8 mouse cellular contexts compared by ENCODE assay signal in the genomic region with DNA sequence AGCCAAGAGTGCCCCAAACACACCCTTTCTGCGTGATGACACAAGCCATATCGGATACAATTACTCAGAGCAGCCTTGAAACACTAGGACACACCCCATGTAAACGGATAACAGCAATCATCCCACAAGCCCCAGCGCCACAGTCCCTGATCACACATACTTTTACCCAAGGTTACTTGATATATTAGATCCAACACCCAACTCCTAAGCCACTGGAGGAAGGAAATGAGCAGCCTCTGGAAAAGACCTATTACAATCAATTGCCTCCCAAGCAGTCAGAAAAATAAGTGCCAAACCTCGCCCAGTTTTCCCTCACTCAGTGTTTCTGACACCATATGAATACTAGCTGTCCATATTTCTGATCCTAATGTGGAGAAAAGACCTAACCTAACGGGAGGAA. TPM values are rescaled to one million over a fixed set of nuclear protein-coding genes. Genes with fewer than 3 reads are reported as not detected.
DNase-seq lines count a peak whose midpoint lies in the region; ATAC-seq and TF ChIP-seq lines count a peak whose summit lies in the region.

No protein-coding gene starts in this region.

- peak; percentile 65 for ATAC-seq in kidney, embryonic 16.5 days (ENCODE audit: low FRiP score, low TSS enrichment)
- ATAC-seq in heart, postnatal 0 days (ENCODE audit: insufficient read depth, low read depth) = no peak

- peaks cover 7% of the 10 kb centered on the region; the same call in 1 of the 2 replicates for H3K4me1 ChIP-seq in kidney, embryonic 16.5 days (ENCODE audit: insufficient read depth, low read length)
- H3K4me1 ChIP-seq in heart, postnatal 0 days (ENCODE audit: control insufficient read depth, insufficient read depth) = peaks cover 18% of the 10 kb centered on the region

- no peak for DNase-seq in kidney, adult 8-10 months
- peak; percentile 67 to 69 for DNase-seq in adrenal gland, postnatal 36 days
- DNase-seq in heart, postnatal 0 days (ENCODE audit: low spot score) = peak; percentile 22
- DNase-seq in T-cell, adult 2 months (ENCODE audit: low spot score) = no peak
- DNase-seq in cerebellum, postnatal 36 days = no peak
- DNase-seq in frontal cortex, postnatal 36 days (ENCODE audit: low spot score in 2 of 2) = no peak

- peaks cover 7% of the 10 kb centered on the region for H3K36me3 ChIP-seq in kidney, embryonic 16.5 days (ENCODE audit: insufficient read depth, low read length)
- H3K36me3 ChIP-seq in heart, postnatal 0 days (replicated peaks; ENCODE audit: control insufficient read depth, insufficient read depth, low read length) = peaks cover 16% of the 10 kb centered on the region
- peaks cover 11% of the 10 kb centered on the region; the same call in 1 of the 2 replicates for H3K36me3 ChIP-seq in macrophage (ENCODE audit: inconsistent target)

- peaks cover 65% of the 10 kb centered on the region for H3K79me2 ChIP-seq in macrophage (ENCODE audit: inconsistent target)

- WGBS in kidney, embryonic 16.5 days = 45% methylated on average over 6 of the region's 6 CpGs
- 53% methylated on average over 6 of the region's 6 CpGs for WGBS in heart, postnatal 0 days
- WGBS in macrophage (ENCODE audit: missing documents) = 94% methylated on average over 6 of the region's 6 CpGs

- no peak overlapping the region for H3K9ac ChIP-seq in kidney, embryonic 16.5 days (replicated peaks; ENCODE audit: low read length)
- peak overlapping the region; percentile 84; the same call in 1 of the 2 replicates for H3K9ac ChIP-seq in heart, postnatal 0 days (replicated peaks; ENCODE audit: low read depth, low read length)

- no peaks in the 10 kb centered on the region for H3K9me3 ChIP-seq in kidney, embryonic 16.5 days (ENCODE audit: low read length)
- no peaks in the 10 kb centered on the region for H3K9me3 ChIP-seq in heart, postnatal 0 days (replicated peaks; ENCODE audit: control insufficient read depth, low read length)

- H3K4me2 ChIP-seq in kidney, embryonic 16.5 days (replicated peaks; ENCODE audit: low read depth, low read length) = peak overlapping the region; percentile 64
- peak overlapping the region; percentile 77 for H3K4me2 ChIP-seq in heart, postnatal 0 days (ENCODE audit: low read depth, low read length)

- H3K4me3 ChIP-seq in kidney, embryonic 16.5 days (ENCODE audit: low read length) = peak overlapping the region; percentile 66
- peak overlapping the region; percentile 82 for H3K4me3 ChIP-seq in heart, postnatal 0 days (ENCODE audit: low read depth, low read length)
- H3K4me3 ChIP-seq in macrophage (ENCODE audit: inconsistent target) = peak overlapping the region; percentile 68

- no peak for TF ChIP-seq EP300 in heart, postnatal 0 days (IDR thresholded peaks at IDR 0.05; ENCODE audit: low read depth)

- H3K27me3 ChIP-seq in kidney, embryonic 16.5 days (ENCODE audit: insufficient read depth, low read length) = no peaks in the 10 kb centered on the region
- no peaks in the 10 kb centered on the region for H3K27me3 ChIP-seq in heart, postnatal 0 days (ENCODE audit: control insufficient read depth, insufficient read depth, low read length)

- no peak for TF ChIP-seq CTCF in heart, postnatal 0 days (IDR thresholded peaks at IDR 0.05; ENCODE audit: low read depth)

- H3K27ac ChIP-seq in kidney, embryonic 16.5 days (ENCODE audit: low read length) = peak overlapping the region; percentile 74; the same call in 1 of the 2 replicates
- H3K27ac ChIP-seq in heart, postnatal 0 days (ENCODE audit: low read depth) = no peak overlapping the region
- H3K27ac ChIP-seq in macrophage = peak overlapping the region; percentile 89

RNA-seq across cellular contexts. Expression of a gene that starts 29.2 kb away (rescaled TPM):
- 0.15 and 0.27 TPM in 2 replicates for polyA plus RNA-seq in kidney, embryonic 16.5 days (2015; fragmentation: Nextera tagmentation; extraction: Ambion mirVana)
- under 1 TPM in 1 of 2 experiments, not detected in 1; 0.36 TPM for total RNA-seq in adrenal gland, postnatal 36 days (2021)
- total RNA-seq in heart, postnatal 0 days (2014; rRNA removed; ENCODE audit: low replicate concordance) = not detected in 2 replicates
- not detected in 2 replicates for polyA plus RNA-seq in heart, postnatal 0 days (2015; fragmentation: Nextera tagmentation; extraction: Ambion mirVana)
- not detected for total RNA-seq in macrophage (2018; cell fraction: chromatin; rRNA removed)
- not detected for total RNA-seq in macrophage (2018; cell fraction: cytosol; rRNA removed)
- total RNA-seq in macrophage (2018; cell fraction: nucleus; rRNA removed) = not detected
- not detected in 3 replicates for polyA plus RNA-seq in macrophage (2018)

RNA-seq across cellular contexts. Expression of a gene that starts 29.7 kb away (rescaled TPM):
- polyA plus RNA-seq in kidney, embryonic 16.5 days (2015; fragmentation: Nextera tagmentation; extraction: Ambion mirVana) = 29.6 and 31.0 TPM in 2 replicates
- 10 to 100 TPM; 30.1 to 69.5 TPM for total RNA-seq in adrenal gland, postnatal 36 days (2021)
- 20.8 and 28.3 TPM in 2 replicates for total RNA-seq in heart, postnatal 0 days (2014; rRNA removed; ENCODE audit: low replicate concordance)
- 26.9 and 27.0 TPM in 2 replicates for polyA plus RNA-seq in heart, postnatal 0 days (2015; fragmentation: Nextera tagmentation; extraction: Ambion mirVana)
- total RNA-seq in macrophage (2018; cell fraction: chromatin; rRNA removed) = 10 to 100 TPM in 15 of 26 experiments, 1 to 10 TPM in 11; 2.1 to 36.1 (median 11.8) TPM
- total RNA-seq in macrophage (2018; cell fraction: cytosol; rRNA removed) = 10 to 100 TPM; 31.0 to 57.5 (median 36.6) TPM
- total RNA-seq in macrophage (2018; cell fraction: nucleus; rRNA removed) = 10 to 100 TPM in 23 of 26 experiments, 1 to 10 TPM in 3; 6.5 to 51.2 (median 16.8) TPM
- 31.7 to 46.3 TPM (median 42.0 TPM) in 3 replicates for polyA plus RNA-seq in macrophage (2018)

Comparison
In these comparisons a context has a peak if more than half of its experiments do, and no peak if none do; other contexts are left out.
1. DNase-seq: peak in adrenal gland, postnatal 36 days (2 of 2) and heart, postnatal 0 days (single experiment); none in kidney, adult 8-10 months (0 of 2), T-cell, adult 2 months (single experiment), cerebellum, postnatal 36 days (0 of 2) and frontal cortex, postnatal 36 days (0 of 2).
2. Peak in every context shown above with its lines, with median percentiles within 50 percentile points of each other: H3K4me3 ChIP-seq.